Mouse (Mus musculus) limb, embryonic 15.5 days (tissue): ENCODE results near the gene Crisp2. TPM values are rescaled to one million over a fixed set of nuclear protein-coding genes. Genes with fewer than 3 reads are reported as not detected.
"Not testable (repeated sequence)": the region's sequence is repeated elsewhere in the genome, so short reads cannot be mapped to it uniquely, and the experiment has no call there.

Experiments
- ATAC-seq: fragments of 200-750 bp; cut with Nextera tagmentation; 2 replicates; pipeline ENCODE4 v1.8.0; 2017; ENCODE audit warnings: low read depth, moderate TSS enrichment; ENCODE audit not compliant: insufficient number of reproducible peaks, low FRiP score, low TSS enrichment
- H3K27ac ChIP-seq: fragments of 300-500 bp; sonication (generic); 2 replicates; pipeline ENCODE4 v1.5.1; 2015; ENCODE audit warnings: moderate library complexity, mild to moderate bottlenecking, inconsistent platforms
- H3K27me3 ChIP-seq: fragments of 300-500 bp; sonication (generic); 2 replicates; pipeline ENCODE4 v1.6.1; 2015; ENCODE audit warnings: inconsistent platforms
- H3K36me3 ChIP-seq: fragments of 300-500 bp; sonication (generic); 2 replicates; pipeline ENCODE4 v1.6.1; 2015; ENCODE audit warnings: inconsistent platforms
- H3K4me1 ChIP-seq: fragments of 300-500 bp; sonication (generic); 2 replicates; pipeline ENCODE4 v1.6.1; 2015; ENCODE audit warnings: inconsistent platforms
- H3K4me2 ChIP-seq: fragments of 300-500 bp; sonication (generic); 2 replicates; pipeline ENCODE4 v1.6.1; 2015; ENCODE audit warnings: mild to moderate bottlenecking, inconsistent platforms
- H3K4me3 ChIP-seq: fragments of 300-500 bp; sonication (generic); 2 replicates; pipeline ENCODE4 v1.5.1; 2015; ENCODE audit warnings: mild to moderate bottlenecking, inconsistent platforms
- H3K9ac ChIP-seq: fragments of 300-500 bp; sonication (generic); 2 replicates; pipeline ENCODE4 v1.6.1; 2015; ENCODE audit warnings: inconsistent platforms
- H3K9me3 ChIP-seq: fragments of 300-500 bp; sonication (generic); 2 replicates; pipeline ENCODE4 v1.6.1; 2016; ENCODE audit warnings: inconsistent platforms
- WGBS: fragments of 180-500 bp; shearing (Covaris S2); methylation state at CpG from one replicate; pipeline ENCODE4 v1.1.7; 2015; 5-methylcytosine and 5-hydroxymethylcytosine counted together
- polyA plus RNA-seq: library from polyadenylated mRNA; unstranded; fragments of >200 nt; fragmentation: Nextera tagmentation; extraction: Ambion mirVana; gene quantifications from 2 replicates; pipeline ENCODE4 v1.2.1, GENCODE M21; 2015

The Crisp2 gene
- polyA plus RNA-seq, 1 experiment from 2014 or later: not detected

DNA sequence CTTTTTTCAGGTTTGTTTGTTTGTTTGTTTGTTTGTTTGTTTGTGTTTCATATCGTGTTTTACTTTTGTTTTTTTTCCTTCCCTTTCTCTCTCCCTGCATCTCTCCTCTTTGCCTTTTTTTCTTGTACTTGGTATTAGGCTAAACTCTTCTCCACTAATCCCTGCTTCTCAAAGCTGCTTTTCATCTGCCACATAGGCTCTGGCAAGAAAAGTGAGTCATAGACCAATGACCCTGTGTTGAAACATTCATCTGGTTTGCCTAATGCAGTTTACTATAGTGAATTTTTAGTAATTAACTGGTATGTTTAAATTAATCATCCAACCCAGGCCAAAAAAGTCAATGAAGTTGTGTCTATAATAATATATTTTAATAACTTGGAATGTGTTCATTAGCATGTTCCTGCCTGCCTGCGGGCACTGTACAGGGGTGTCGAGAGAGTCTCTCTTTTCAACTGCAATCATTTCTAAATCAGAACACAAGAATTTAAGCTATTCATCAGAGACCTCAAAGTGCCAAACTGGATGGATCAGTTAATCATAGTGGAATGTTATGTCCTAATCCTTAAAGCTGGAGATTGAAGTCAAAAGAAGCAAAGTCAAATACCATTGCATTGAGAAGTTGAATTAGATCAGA, 4.0 kb downstream of the Crisp2 start:
- Histone ChIP-seq H3K4me2 (no peak overlapping the region), H3K9ac (no peak overlapping the region), H3K4me1 (no peaks in the 10 kb centered on the region), H3K36me3 (no peaks in the 10 kb centered on the region), H3K4me3 (no peak overlapping the region), H3K9me3 (no peaks in the 10 kb centered on the region), H3K27ac (no peak overlapping the region), H3K27me3 (no peaks in the 10 kb centered on the region)
- WGBS: 75% methylated on average over 3 of the region's 3 CpGs
- no peak for ATAC-seq

- Histone ChIP-seq H3K36me3 (no peaks in the 10 kb centered on the region), H3K9me3 (no peaks in the 10 kb centered on the region), H3K27ac (no peak overlapping the region), H3K9ac (no peak overlapping the region), H3K4me2 (no peak overlapping the region), H3K27me3 (no peaks in the 10 kb centered on the region), H3K4me3 (no peak overlapping the region), H3K4me1 (no peaks in the 10 kb centered on the region)
- ATAC-seq: no peak
- WGBS: 56% methylated on average over 20 of the region's 20 CpGs
Observed at GRCm38 (mm10) chr17:40793921-40794854, 12.6 kb downstream of the Crisp2 start.

GRCm38 (mm10) chr17:40789877-40790276, 16.9 kb downstream of the Crisp2 start:
- Histone ChIP-seq H3K4me3 (no peak overlapping the region), H3K9ac (no peak overlapping the region), H3K4me1 (no peaks in the 10 kb centered on the region), H3K27ac (no peak overlapping the region), H3K9me3 (no peaks in the 10 kb centered on the region), H3K36me3 (no peaks in the 10 kb centered on the region), H3K4me2 (no peak overlapping the region), H3K27me3 (no peaks in the 10 kb centered on the region)
- ATAC-seq: no peak

DNA sequence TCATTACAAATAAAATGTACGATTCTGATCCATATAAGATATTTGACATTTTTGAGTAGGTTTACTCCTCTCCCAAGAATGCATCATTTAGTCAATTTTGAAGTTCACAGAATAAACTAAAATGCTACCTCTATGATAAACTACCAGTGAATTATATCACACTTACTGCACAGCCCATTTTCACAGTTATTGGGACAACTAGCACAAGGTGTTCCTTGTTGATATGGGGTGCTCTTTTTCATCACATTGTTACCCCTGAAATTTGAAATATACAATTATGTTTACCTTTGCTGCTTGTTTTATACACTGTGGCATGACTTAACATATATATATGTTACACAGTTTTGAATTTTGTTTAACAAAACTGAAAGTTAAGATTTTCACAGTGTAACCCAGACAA, 39.7 kb downstream of the Crisp2 start:
- 71% methylated on average over 1 of the region's 1 CpGs for WGBS
- no peak overlapping the region for H3K27ac ChIP-seq
- ATAC-seq: no peak
- no peaks in the 10 kb centered on the region for H3K36me3 ChIP-seq
- H3K27me3 ChIP-seq: no peaks in the 10 kb centered on the region
- H3K4me3 ChIP-seq: no peak overlapping the region
- no peak overlapping the region for H3K9ac ChIP-seq
- H3K9me3 ChIP-seq: no peaks in the 10 kb centered on the region
- H3K4me1 ChIP-seq: no peaks in the 10 kb centered on the region
- H3K4me2 ChIP-seq: no peak overlapping the region

DNA sequence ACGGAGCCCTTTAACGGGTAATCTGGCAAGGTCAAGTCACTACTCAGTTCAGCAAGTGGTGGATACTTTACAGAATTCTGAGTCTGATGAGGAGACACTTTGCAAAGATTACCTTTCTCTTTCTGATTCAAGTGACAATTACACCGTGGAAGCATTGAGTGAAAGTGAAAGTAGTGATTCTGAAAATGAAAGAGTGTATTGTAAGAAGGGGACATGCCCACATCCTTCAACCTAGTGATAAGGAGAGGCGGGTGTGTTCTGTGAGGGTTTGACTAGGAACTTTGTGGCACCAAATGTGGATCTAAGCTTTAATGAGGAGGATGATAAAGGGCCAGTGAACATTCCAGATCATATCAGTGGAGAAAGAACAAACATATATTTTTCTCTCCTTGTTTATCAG, 43.1 kb downstream of the Crisp2 start:
- Histone ChIP-seq H3K9me3 (no peaks in the 10 kb centered on the region), H3K27ac (no peak overlapping the region), H3K27me3 (no peaks in the 10 kb centered on the region), H3K4me3 (no peak overlapping the region), H3K4me2 (no peak overlapping the region), H3K9ac (no peak overlapping the region), H3K4me1 (no peaks in the 10 kb centered on the region), H3K36me3 (no peaks in the 10 kb centered on the region)
- no peak for ATAC-seq
- WGBS: 81% methylated on average over 4 of the region's 4 CpGs

GRCm38 (mm10) chr17:40731724-40732123, 75.1 kb downstream of the Crisp2 start:
- Histone ChIP-seq H3K4me1 (0 out of 2 replicates have a peak, but pooled peaks cover 3% of the 10 kb centered on the region), H3K4me2 (no peak overlapping the region), H3K9me3 (no peaks in the 10 kb centered on the region), H3K27me3 (no peaks in the 10 kb centered on the region), H3K27ac (no peak overlapping the region), H3K9ac (no peak overlapping the region), H3K4me3 (no peak overlapping the region), H3K36me3 (no peaks in the 10 kb centered on the region)
- 27% methylated on average over 4 of the region's 4 CpGs for WGBS
- no peak for ATAC-seq

DNA sequence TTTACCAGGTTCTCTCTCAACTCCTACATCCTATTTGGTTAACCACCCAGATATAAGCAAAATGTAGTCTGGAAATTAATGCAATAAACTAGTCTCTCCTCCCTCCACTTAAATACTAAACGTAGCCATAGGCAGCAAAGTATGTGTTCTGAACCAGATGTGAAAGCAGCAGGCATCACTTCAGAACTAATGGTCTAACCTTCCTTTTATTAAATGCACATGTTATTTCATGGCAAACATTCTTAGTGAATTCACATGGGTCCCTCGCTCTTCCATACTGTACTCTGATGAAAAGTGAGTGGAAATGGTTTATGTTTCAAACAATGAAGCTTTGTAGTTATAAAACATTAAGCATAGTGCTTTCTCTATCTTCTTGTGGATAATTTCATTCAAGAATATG, 75.5 kb downstream of the Crisp2 start:
- Histone ChIP-seq H3K4me1 (0 out of 2 replicates have a peak, but pooled peaks cover 3% of the 10 kb centered on the region), H3K4me2 (no peak overlapping the region), H3K9me3 (no peaks in the 10 kb centered on the region), H3K9ac (no peak overlapping the region), H3K27ac (no peak overlapping the region), H3K36me3 (no peaks in the 10 kb centered on the region), H3K4me3 (no peak overlapping the region), H3K27me3 (no peaks in the 10 kb centered on the region)
- no peak for ATAC-seq
- 31% methylated on average over 2 of the region's 2 CpGs for WGBS

DNA sequence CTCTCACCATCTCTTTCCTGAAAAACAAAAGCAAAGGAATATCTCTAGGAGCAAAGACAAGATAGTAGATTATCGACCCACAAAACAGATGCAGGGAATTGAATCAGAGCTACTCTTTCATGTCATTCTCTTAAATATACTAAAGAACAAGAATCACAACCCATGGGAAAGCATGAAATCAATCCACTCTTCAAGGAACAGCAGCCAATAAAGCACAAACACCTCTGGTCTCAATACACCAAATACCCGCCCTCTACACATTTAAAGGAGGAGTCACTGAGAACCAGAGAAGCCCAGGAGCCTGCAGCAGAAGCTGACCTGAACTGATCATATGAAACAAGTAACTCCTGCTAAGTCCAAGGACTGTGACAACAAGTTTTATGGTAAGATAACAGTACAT, 80.0 kb downstream of the Crisp2 start, which contains the start of gene Esp1:
Esp1 (plus strand) TSS at position 301 of the 400 bp plus-strand sequence.
- WGBS: 83% methylated on average over 2 of the region's 2 CpGs
- ATAC-seq: no peak
- H3K9me3 ChIP-seq: no peaks in the 10 kb centered on the region

DNA sequence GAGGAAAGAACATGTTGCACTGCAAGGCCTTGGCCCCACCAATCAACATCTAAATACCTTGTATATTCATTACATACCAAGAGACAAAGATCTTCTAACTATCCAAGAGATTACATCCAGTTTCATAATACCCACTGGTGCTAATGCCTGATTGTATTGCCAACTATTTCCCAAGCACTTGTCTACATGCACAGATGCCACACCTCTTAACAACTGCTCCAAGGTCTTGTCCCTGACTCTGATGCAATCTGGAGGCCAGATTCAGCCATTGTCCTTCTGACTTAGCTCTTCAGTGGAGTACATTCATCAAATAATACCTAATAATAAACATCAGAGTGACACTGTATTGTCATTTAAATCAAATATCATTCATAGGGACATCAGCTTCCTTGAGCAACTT, 89.7 kb downstream of the Crisp2 start:
- H3K4me1 ChIP-seq, H3K4me2 ChIP-seq, H3K4me3 ChIP-seq, H3K9me3 ChIP-seq, ATAC-seq, H3K27ac ChIP-seq, H3K36me3 ChIP-seq, H3K9ac ChIP-seq, H3K27me3 ChIP-seq: not testable (repeated sequence)

More for the DNA sequence above, 80.0 kb downstream of the Crisp2 start, which contains the start of gene Esp1:
- Histone ChIP-seq H3K4me3 (no peak within 1 kb of the TSS), H3K4me1 (0 out of 2 replicates have a peak, but pooled peaks cover 2% of the 10 kb centered on the region), H3K9ac (no peak within 1 kb of the TSS), H3K27ac (no peak within 1 kb of the TSS), H3K4me2 (no peak within 1 kb of the TSS), H3K27me3 (no peaks in the 10 kb centered on the region), H3K36me3 (no peaks in the 10 kb centered on the region)

GRCm38 (mm10) chr17:40716273-40716672, 90.5 kb downstream of the Crisp2 start:
- Histone ChIP-seq H3K27me3 (no peaks in the 10 kb centered on the region), H3K4me3 (no peak overlapping the region), H3K27ac (no peak overlapping the region), H3K9me3 (no peaks in the 10 kb centered on the region), H3K36me3 (no peaks in the 10 kb centered on the region), H3K4me2 (no peak overlapping the region), H3K9ac (no peak overlapping the region), H3K4me1 (no peaks in the 10 kb centered on the region)
- no peak for ATAC-seq
